Mouse (Mus musculus) monocyte, adult 59 days (primary cell): ENCODE data around the gene Hic2. TPM values are rescaled to one million over a fixed set of nuclear protein-coding genes. Genes with fewer than 3 reads are reported as not detected.

Experiments
- total RNA-seq, 2 experiments: library from RNA; stranded (reverse); gene quantifications; one replicate each; pipeline ENCODE4 v1.2.4; 2023

The Hic2 gene
- total RNA-seq, result 1 to 10 TPM; 4.0 to 6.4 TPM

DNA sequence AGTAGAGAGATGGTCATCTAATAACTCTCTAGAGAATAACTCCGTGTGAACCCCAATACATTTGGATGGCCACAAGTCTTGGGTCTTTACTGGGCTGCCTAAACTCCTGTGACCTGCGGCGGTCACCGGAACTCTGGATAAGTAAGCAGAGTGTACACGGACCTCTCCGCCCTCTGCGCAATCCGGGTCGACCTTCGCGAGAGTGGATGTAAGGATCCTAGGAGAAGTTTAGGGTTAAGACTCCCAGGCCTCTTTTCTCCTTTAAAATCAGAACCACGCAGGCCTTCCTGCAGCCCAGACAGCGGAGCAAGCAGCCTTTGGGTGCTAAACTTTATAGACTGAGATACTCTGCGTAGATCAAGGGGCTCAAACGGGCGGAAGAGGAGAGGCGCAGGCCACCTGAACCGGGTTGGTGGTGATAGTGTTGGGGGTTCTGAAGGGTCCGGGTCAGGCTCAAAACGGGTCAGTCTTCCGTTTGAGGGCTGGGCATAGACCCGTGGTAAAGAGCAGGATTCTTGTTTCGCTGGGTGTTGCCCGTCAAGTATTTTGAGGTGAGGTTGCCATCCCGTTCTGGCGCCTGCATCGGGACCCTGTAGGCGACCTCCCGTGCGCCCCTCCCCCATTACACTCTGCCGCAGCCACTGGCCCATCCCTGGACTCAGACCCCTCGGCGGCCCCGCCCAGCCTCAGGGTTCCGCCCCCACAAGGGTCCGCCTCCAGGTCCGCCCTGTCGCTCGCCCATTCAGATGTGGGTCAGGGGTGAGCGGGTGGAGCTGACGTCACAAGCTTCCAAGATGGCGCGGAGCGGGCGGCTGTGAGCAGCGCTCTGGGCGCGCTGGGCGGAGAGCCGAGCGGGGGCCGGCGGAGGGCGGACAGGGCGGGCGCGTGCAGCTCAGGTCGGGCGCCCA lies at the start of gene Hic2:
Gene Hic2, plus strand, starts transcription at position 779 of the 908 bp plus-strand sequence.

DNA sequence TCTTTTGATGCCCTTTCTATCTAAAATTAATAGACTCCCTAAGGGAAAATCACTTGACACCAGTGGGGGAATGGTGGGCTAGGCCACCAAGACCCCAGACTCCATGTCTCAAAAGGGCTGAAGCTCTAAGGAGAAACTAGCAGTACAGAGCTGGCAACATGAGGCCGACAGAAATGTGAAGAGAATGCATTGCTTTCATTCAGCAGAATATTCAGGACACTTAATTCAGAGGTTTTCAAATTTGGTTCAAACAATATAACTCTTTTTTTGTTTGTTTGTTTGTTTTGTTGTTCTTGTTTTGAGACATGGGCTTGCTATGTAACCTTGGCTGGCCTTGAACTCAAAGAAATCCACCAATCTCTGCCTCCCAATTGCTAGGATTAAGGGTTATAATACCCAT lies 30.8 kb upstream of the Hic2 start, which contains the start of gene Ube2l3:
Gene Ube2l3, minus strand, starts transcription at position 101 of the 400 bp plus-strand sequence.

DNA sequence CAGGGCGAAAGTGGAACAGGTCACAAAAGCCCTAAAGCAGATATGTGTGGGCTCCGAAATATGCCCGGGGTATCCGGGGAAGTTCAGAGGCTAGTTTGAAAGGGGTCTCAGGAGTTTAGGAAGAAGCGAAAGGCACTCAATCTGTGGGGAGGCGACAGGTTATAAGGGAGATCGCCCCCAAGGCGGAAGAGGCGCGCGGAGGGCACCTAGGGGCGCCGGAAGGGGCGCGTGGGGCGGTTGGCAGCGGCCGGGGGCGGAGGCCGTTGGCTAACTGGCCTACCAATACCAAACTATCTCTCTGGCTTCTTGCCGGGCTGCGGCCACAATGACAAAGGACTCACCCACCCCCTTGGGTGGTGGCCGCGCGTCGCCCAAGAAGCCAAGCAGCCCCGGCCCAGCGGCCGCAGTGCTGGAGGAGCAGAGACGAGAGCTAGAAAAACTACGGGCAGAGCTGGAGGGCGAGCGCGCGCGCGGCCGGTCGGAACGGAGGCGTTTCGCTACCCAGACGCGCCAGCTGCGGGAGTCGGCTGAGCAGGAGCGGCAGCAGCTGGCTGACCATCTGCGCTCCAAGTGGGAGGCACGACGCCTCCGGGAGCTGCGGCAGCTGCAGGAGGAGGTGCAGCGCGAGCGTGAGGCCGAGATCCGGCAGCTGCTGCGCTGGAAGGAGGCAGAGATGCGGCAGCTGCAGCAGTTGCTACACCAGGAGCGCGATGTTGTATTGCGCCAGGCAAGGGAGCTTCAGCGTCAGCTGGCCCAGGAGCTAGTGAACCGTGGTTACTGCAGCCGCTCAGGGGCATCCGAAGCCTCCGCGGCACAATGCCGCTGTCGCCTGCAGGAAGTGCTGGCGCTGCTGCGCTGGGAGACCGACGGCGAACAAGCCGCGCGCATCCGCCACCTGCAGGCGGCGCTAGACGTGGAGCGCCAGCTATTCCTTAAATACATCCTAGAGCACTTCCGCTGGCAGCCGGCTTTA lies 24.7 kb upstream of the Hic2 start, which contains the start of gene Rimbp3:
Gene Rimbp3, plus strand, starts transcription at position 215 of the 973 bp plus-strand sequence.

DNA sequence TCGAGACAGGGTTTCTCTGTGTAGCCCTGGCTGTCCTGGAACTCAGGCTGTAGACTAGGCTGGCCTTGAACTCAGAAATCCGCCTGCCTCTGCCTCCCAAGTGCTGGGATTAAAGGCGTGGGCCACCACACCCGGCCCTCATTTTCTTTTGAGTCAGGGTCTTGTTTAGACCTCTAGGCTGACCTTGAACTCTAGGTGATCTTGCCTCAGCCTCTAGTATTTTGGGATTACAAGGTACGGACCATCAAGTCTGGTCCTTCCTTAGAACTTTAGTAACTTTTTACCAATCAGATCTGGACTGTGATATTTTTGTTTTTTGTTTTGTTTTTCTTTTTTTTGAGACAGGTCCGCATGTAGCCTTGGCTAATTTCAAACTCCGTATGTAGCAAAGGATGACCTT lies 42.3 kb downstream of the Hic2 start, which contains the start of gene Tmem191c:
Gene Tmem191c, plus strand, starts transcription at position 357 of the 400 bp plus-strand sequence.

Other genes starting within 250 kb of the Hic2 start
- under 1 TPM; 0.15 to 0.55 TPM for gene Ypel1, start 163.9 kb upstream of the Hic2 start, total RNA-seq
- 10 to 100 TPM; 90.6 to 96.3 TPM for gene Ppil2, start 122.3 kb upstream of the Hic2 start, total RNA-seq
- 1 to 10 TPM; 1.0 to 1.3 TPM for gene 2610318N02Rik, start 108.4 kb upstream of the Hic2 start, total RNA-seq
- 10 to 100 TPM; 95.6 to 99.5 TPM for gene Sdf2l1, start 101.2 kb upstream of the Hic2 start, total RNA-seq
- 1 to 10 TPM; 7.2 to 8.4 TPM for gene Ydjc, start 89.0 kb upstream of the Hic2 start, total RNA-seq
- under 1 TPM in 1 of 2 experiments, not detected in 1; 0.50 TPM for gene Ccdc116, start 86.3 kb upstream of the Hic2 start, total RNA-seq
- 100 to 1,000 TPM; 179 to 186 TPM for gene Ube2l3, start 30.9 kb upstream of the Hic2 start, total RNA-seq
- under 1 TPM; 0.18 to 0.21 TPM for gene Rimbp3, start 25.0 kb upstream of the Hic2 start, total RNA-seq
- 1 to 10 TPM; 7.9 to 9.5 TPM for gene Tmem191c, start 42.5 kb downstream of the Hic2 start, total RNA-seq
- gene Serpind1, start 97.8 kb downstream of the Hic2 start, total RNA-seq, result not detected
- 10 to 100 TPM; 30.4 to 34.7 TPM for gene Snap29, start 172.4 kb downstream of the Hic2 start, total RNA-seq
- 10 to 100 TPM; 71.9 to 82.1 TPM for gene Pi4ka, start 172.7 kb downstream of the Hic2 start, total RNA-seq
- gene Crkl, start 218.4 kb downstream of the Hic2 start, total RNA-seq, result 10 to 100 TPM; 37.9 to 38.1 TPM